Mouse (Mus musculus): Measurements from ENCODE around the gene Zfp42. TPM values are rescaled to one million over a fixed set of nuclear protein-coding genes. Genes with fewer than 3 reads are reported as not detected.
A peak's percentile ranks its signal among the peaks of the same experiment; 100 is the strongest.

Zfp42 gene
- polyA plus RNA-seq, 1 experiment from 2014 or later: 0.08 TPM

DNA sequence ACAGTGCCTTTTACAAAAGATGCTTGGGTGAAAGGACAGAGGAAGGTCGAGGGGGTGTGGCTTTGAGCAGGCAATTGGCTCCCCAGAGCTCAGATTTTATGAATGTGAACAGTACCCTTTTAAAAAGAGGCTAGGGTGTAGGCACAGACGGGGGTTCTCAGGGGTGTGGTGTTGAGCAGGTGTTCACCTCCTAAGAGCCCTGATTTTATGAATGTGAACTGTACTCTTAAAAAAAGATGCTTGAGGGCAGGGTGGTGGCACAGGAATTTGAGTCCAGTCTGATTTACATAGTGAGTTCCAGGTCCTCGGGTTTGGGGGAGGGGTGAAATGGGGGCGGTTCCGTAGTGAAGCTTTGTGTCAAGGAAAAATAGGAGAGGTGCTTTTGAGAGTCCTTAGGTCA lies 14.0 kb upstream of the Zfp42 start:
- Histone ChIP-seq H3K9ac (ENCODE audit: low read length) (no peak overlapping the region), H3K36me3 (ENCODE audit: control insufficient read depth, insufficient read depth, low read length) (no peaks in the 10 kb centered on the region), H3K4me1 (ENCODE audit: control insufficient read depth, insufficient read depth, low read length) (no peaks in the 10 kb centered on the region), H3K27ac (replicated peaks; ENCODE audit: low read depth, low read length) (no peak overlapping the region), H3K4me2 (ENCODE audit: low read depth, severe bottlenecking) (no peak overlapping the region), H3K4me3 (ENCODE audit: low read depth, low read length) (no peak overlapping the region), H3K27me3 (ENCODE audit: control insufficient read depth, insufficient read depth, low read length) (no peaks in the 10 kb centered on the region), H3K9me3 (ENCODE audit: control insufficient read depth, low read length) (no peaks in the 10 kb centered on the region)
- ATAC-seq (ENCODE audit: insufficient number of reproducible peaks, low FRiP score, low TSS enrichment, low read depth) (no peak), DNase-seq (ENCODE audit: low spot score) (no peak)
- 79% methylated on average over 5 of the region's 5 CpGs for WGBS

DNA sequence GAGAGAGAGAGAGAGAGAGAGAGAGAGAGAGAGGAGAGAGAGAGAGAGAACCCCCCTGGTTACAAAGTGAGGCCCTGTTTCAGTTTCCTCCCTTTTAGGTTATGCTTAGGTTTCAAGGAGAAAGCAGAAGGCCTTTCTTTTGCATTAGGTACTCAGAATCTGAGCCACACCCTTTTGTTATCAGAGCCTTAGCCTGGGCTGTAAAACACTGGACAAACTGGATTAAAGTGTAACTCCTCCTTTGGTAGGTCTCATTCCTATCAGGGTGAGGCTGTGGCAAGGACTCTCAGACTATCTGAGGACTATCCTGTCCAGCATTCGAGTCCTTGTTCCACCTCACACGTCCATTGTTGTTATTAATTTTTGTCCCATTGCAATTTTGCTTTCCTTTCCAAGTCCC lies 1.4 kb upstream of the Zfp42 start:
- WGBS: 76% methylated on average over 2 of the region's 2 CpGs
- Histone ChIP-seq H3K4me3 (ENCODE audit: low read depth, low read length) (no peak overlapping the region), H3K27ac (replicated peaks; ENCODE audit: low read depth, low read length) (no peak overlapping the region), H3K4me2 (ENCODE audit: low read depth, severe bottlenecking) (no peak overlapping the region), H3K9me3 (ENCODE audit: control insufficient read depth, low read length) (no peaks in the 10 kb centered on the region), H3K9ac (ENCODE audit: low read length) (no peak overlapping the region), H3K4me1 (ENCODE audit: control insufficient read depth, insufficient read depth, low read length) (no peaks in the 10 kb centered on the region), H3K36me3 (ENCODE audit: control insufficient read depth, insufficient read depth, low read length) (no peaks in the 10 kb centered on the region), H3K27me3 (ENCODE audit: control insufficient read depth, insufficient read depth, low read length) (no peaks in the 10 kb centered on the region)
- DNase-seq (ENCODE audit: low spot score) (no peak), ATAC-seq (ENCODE audit: insufficient number of reproducible peaks, low FRiP score, low TSS enrichment, low read depth) (no peak)

DNA sequence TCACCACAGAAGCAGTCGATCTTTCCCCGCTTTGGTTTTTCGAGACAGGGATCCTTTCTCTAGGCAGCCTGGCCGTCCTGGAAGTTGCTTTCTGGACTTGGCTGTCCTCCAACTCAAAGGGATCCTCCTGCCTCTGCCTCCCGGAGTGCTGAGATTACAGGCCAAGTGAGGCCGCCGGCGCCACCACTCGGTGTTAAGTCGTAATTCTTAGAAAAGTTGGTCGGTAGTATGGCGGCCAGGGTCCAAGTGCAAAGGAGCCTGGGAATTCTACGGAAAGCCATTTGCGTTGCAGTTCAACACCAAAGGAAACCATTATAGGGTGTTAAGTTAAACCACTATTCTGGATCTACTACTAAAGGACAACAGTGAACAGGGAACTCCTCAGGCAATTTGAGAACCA lies 1.1 kb downstream of the Zfp42 start:
- Histone ChIP-seq H3K27ac (replicated peaks; ENCODE audit: low read depth, low read length) (no peak overlapping the region), H3K36me3 (ENCODE audit: control insufficient read depth, insufficient read depth, low read length) (no peaks in the 10 kb centered on the region), H3K9me3 (ENCODE audit: control insufficient read depth, low read length) (no peaks in the 10 kb centered on the region), H3K4me3 (ENCODE audit: low read depth, low read length) (no peak overlapping the region), H3K4me2 (ENCODE audit: low read depth, severe bottlenecking) (no peak overlapping the region), H3K4me1 (ENCODE audit: control insufficient read depth, insufficient read depth, low read length) (no peaks in the 10 kb centered on the region), H3K9ac (ENCODE audit: low read length) (no peak overlapping the region), H3K27me3 (ENCODE audit: control insufficient read depth, insufficient read depth, low read length) (no peaks in the 10 kb centered on the region)
- DNase-seq (ENCODE audit: low spot score) (no peak), ATAC-seq (ENCODE audit: insufficient number of reproducible peaks, low FRiP score, low TSS enrichment, low read depth) (no peak)
- WGBS: 95% methylated on average over 14 of the region's 14 CpGs

DNA sequence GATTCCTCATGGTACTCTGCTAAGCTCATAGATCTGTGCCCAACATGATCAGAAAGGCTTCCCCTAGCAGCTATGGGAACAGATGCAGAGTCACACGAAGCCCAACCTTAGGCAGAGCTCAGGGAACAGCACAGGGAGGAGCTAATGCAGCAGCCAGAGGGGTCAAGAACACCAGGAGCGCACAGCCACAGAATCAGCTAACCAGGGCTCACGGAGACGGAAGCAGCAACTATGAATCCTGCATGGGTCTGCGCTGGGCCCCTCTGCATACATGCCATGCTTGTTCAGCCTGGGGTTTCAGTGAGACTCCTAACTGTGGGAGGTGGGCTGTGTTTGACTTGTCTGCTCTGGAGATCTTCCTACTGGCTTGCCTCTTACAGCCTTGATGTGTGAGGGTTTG lies 7.0 kb downstream of the Zfp42 start:
- DNase-seq (ENCODE audit: low spot score): no peak
- Histone ChIP-seq H3K4me2 (ENCODE audit: low read depth, severe bottlenecking) (no peak overlapping the region), H3K4me1 (ENCODE audit: control insufficient read depth, insufficient read depth, low read length) (no peaks in the 10 kb centered on the region), H3K27me3 (ENCODE audit: control insufficient read depth, insufficient read depth, low read length) (no peaks in the 10 kb centered on the region), H3K9me3 (ENCODE audit: control insufficient read depth, low read length) (no peaks in the 10 kb centered on the region), H3K36me3 (ENCODE audit: control insufficient read depth, insufficient read depth, low read length) (no peaks in the 10 kb centered on the region), H3K4me3 (ENCODE audit: low read depth, low read length) (no peak overlapping the region), H3K27ac (replicated peaks; ENCODE audit: low read depth, low read length) (no peak overlapping the region), H3K9ac (ENCODE audit: low read length) (no peak overlapping the region)
- WGBS: 53% methylated on average over 5 of the region's 5 CpGs
- ATAC-seq (ENCODE audit: insufficient number of reproducible peaks, low FRiP score, low TSS enrichment, low read depth): no peak

DNA sequence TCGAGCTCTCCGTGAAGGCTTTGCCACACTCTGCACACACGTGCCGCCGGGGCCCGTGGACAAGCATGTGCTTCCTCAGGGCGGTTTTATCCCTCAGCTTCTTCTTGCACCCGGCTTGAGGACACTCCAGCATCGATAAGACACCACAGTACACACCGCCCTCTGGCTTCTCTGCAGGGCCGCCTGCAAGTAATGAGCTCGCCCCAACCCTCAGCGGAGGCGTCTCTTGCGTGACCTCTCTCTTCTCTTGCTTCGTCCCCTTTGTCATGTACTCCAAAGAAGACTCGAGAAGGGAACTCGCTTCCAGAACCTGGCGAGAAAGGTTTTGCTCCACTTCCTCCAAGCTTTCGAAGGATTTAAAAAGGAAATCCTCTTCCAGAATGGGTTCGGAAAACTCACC lies 11.0 kb downstream of the Zfp42 start:
- Histone ChIP-seq H3K27me3 (ENCODE audit: control insufficient read depth, insufficient read depth, low read length) (no peaks in the 10 kb centered on the region), H3K36me3 (ENCODE audit: control insufficient read depth, insufficient read depth, low read length) (no peaks in the 10 kb centered on the region), H3K27ac (replicated peaks; ENCODE audit: low read depth, low read length) (no peak overlapping the region), H3K9ac (ENCODE audit: low read length) (no peak overlapping the region), H3K9me3 (ENCODE audit: control insufficient read depth, low read length) (no peaks in the 10 kb centered on the region), H3K4me3 (ENCODE audit: low read depth, low read length) (no peak overlapping the region), H3K4me1 (ENCODE audit: control insufficient read depth, insufficient read depth, low read length) (0 out of 2 replicates have a peak, but pooled peaks cover under 1% of the 10 kb centered on the region), H3K4me2 (ENCODE audit: low read depth, severe bottlenecking) (no peak overlapping the region)
- DNase-seq (ENCODE audit: low spot score) (no peak), ATAC-seq (ENCODE audit: insufficient number of reproducible peaks, low FRiP score, low TSS enrichment, low read depth) (no peak)
- WGBS: 91% methylated on average over 21 of the region's 21 CpGs

DNA sequence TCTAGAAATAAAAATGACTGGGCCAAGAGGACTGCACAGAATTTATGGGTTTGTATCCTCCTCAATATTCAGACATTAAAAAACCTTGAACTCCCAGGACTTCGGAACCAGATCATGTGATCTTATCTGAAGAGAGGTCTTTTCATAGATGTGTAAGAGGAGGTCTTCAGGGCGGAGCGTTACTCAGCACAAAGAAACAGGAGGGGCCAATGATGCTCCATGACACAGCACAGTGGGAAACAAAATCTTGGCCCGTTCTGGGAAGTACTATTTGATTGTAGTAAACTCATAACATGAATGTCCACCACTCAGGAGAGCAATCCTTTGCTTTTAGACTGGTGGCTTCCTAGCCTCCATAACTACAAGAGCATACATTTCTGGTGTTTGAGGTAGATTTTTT lies 12.6 kb downstream of the Zfp42 start:
- Histone ChIP-seq H3K27ac (replicated peaks; ENCODE audit: low read depth, low read length) (no peak overlapping the region), H3K36me3 (ENCODE audit: control insufficient read depth, insufficient read depth, low read length) (no peaks in the 10 kb centered on the region), H3K9me3 (ENCODE audit: control insufficient read depth, low read length) (no peaks in the 10 kb centered on the region), H3K4me3 (ENCODE audit: low read depth, low read length) (no peak overlapping the region), H3K4me2 (ENCODE audit: low read depth, severe bottlenecking) (no peak overlapping the region), H3K27me3 (ENCODE audit: control insufficient read depth, insufficient read depth, low read length) (no peaks in the 10 kb centered on the region), H3K9ac (ENCODE audit: low read length) (no peak overlapping the region), H3K4me1 (ENCODE audit: control insufficient read depth, insufficient read depth, low read length) (0 out of 2 replicates have a peak, but pooled peaks cover 6% of the 10 kb centered on the region)
- WGBS: 92% methylated on average over 4 of the region's 4 CpGs
- DNase-seq (ENCODE audit: low spot score) (no peak), ATAC-seq (ENCODE audit: insufficient number of reproducible peaks, low FRiP score, low TSS enrichment, low read depth) (no peak)

DNA sequence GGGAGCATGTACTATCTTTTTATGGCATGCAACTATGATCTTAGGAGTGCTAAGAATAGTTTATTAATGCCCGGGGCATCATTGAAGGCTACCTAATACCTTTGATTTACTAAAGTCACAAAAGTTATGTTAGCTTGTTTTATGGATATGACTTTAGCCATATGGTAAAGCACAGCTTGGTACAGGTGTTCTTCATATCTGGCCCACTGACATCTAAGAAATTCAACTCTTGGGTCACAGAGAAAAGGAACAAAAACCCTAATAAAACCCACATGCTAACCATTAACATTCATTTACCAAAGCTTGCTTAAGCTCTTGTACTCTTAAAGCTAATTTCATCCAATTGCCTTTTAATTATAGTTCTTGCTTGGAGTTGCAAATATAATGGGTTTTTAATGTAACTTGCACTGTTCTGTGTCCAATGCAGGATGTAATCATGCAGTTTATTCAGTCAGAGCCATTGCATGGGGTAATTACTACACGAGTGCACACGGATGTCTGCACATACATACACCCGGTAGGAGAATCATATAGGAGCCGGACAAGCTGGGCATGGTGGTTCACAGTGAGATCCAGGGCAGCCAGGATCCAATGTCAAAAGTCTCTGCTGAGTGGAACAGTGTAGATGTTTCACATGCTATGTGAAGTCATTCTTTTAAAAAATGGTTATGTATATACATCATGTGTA lies 16.2 kb downstream of the Zfp42 start:
- Histone ChIP-seq H3K27me3 (ENCODE audit: control insufficient read depth, insufficient read depth, low read length) (no peaks in the 10 kb centered on the region), H3K9me3 (ENCODE audit: control insufficient read depth, low read length) (no peaks in the 10 kb centered on the region), H3K4me3 (ENCODE audit: low read depth, low read length) (no peak overlapping the region), H3K4me1 (ENCODE audit: control insufficient read depth, insufficient read depth, low read length) (0 out of 2 replicates have a peak, but pooled peaks cover 6% of the 10 kb centered on the region), H3K36me3 (ENCODE audit: control insufficient read depth, insufficient read depth, low read length) (no peaks in the 10 kb centered on the region), H3K27ac (replicated peaks; ENCODE audit: low read depth, low read length) (no peak overlapping the region), H3K9ac (ENCODE audit: low read length) (no peak overlapping the region), H3K4me2 (ENCODE audit: low read depth, severe bottlenecking) (no peak overlapping the region)
- peak; percentile 36 for DNase-seq (ENCODE audit: low spot score)
- peak; percentile 84; the same call in 1 of the 2 replicates for ATAC-seq (ENCODE audit: insufficient number of reproducible peaks, low FRiP score, low TSS enrichment, low read depth)
- whole genome bisulfite sequencing: 20% methylated on average over 5 of the region's 5 CpGs

DNA sequence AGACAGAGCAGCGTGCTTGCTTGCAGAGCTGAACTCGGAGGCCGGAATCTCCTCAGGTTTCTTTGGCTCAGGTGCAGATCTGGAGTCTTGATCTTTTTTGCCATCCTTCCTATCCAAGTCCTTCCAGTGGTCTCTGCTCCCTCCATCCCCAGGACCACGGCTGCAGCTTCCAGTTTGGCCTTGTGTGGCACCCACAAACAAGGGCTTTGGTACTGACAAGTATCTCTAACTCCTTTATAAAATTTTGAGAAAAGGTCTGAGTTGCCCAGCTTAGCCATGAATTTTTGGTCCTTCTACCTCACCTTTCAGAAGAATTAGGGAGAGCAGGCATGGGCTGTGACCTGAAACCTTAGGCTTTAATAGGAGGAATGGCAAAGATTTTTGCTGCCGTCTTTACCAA lies 17.0 kb downstream of the Zfp42 start:
- H3K27ac ChIP-seq (replicated peaks; ENCODE audit: low read depth, low read length): no peak overlapping the region
- no peak for DNase-seq (ENCODE audit: low spot score)
- no peaks in the 10 kb centered on the region for H3K36me3 ChIP-seq (ENCODE audit: control insufficient read depth, insufficient read depth, low read length)
- WGBS: 81% methylated on average over 5 of the region's 5 CpGs
- ATAC-seq (ENCODE audit: insufficient number of reproducible peaks, low FRiP score, low TSS enrichment, low read depth): no peak
- H3K9me3 ChIP-seq (ENCODE audit: control insufficient read depth, low read length): no peaks in the 10 kb centered on the region
- H3K4me1 ChIP-seq (ENCODE audit: control insufficient read depth, insufficient read depth, low read length): 0 out of 2 replicates have a peak, but pooled peaks cover 6% of the 10 kb centered on the region
- no peak overlapping the region for H3K4me3 ChIP-seq (ENCODE audit: low read depth, low read length)
- H3K27me3 ChIP-seq (ENCODE audit: control insufficient read depth, insufficient read depth, low read length): no peaks in the 10 kb centered on the region
- no peak overlapping the region for H3K9ac ChIP-seq (ENCODE audit: low read length)
- H3K4me2 ChIP-seq (ENCODE audit: low read depth, severe bottlenecking): no peak overlapping the region

DNA sequence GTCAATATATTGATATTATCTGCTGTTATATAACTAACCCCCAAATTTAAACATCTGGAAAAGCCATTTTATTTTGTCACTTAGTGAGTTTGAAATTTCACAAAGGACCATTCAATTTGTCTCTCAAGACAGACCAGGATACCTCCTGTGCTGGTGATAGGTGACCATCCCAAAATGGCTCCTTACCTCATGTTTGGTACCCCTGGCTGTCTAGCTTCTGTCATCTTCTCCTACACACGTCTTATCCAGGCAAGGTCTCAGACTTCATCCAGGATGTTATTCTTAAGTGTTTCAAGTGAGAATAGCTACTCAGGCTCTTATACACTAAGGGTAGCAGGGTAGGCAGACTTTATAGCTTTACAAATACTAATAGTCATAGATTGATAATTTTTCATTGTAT lies 17.9 kb downstream of the Zfp42 start:
- 0 out of 2 replicates have a peak, but pooled peaks cover 6% of the 10 kb centered on the region for H3K4me1 ChIP-seq (ENCODE audit: control insufficient read depth, insufficient read depth, low read length)
- no peak overlapping the region for H3K4me3 ChIP-seq (ENCODE audit: low read depth, low read length)
- DNase-seq (ENCODE audit: low spot score) (no peak), ATAC-seq (ENCODE audit: insufficient number of reproducible peaks, low FRiP score, low TSS enrichment, low read depth) (no peak)
- H3K9ac ChIP-seq (ENCODE audit: low read length): no peak overlapping the region
- H3K36me3 ChIP-seq (ENCODE audit: control insufficient read depth, insufficient read depth, low read length): no peaks in the 10 kb centered on the region
- no peak overlapping the region for H3K4me2 ChIP-seq (ENCODE audit: low read depth, severe bottlenecking)
- H3K27ac ChIP-seq (replicated peaks; ENCODE audit: low read depth, low read length): no peak overlapping the region
- WGBS: 85% methylated on average over 1 of the region's 1 CpGs
- H3K27me3 ChIP-seq (ENCODE audit: control insufficient read depth, insufficient read depth, low read length): no peaks in the 10 kb centered on the region
- H3K9me3 ChIP-seq (ENCODE audit: control insufficient read depth, low read length): no peaks in the 10 kb centered on the region
